Mouse (Mus musculus) limb, embryonic 15.5 days (tissue): ENCODE results near the gene Trim72. TPM values are rescaled to one million over a fixed set of nuclear protein-coding genes. Genes with fewer than 3 reads are reported as not detected.

Experiments
- ATAC-seq: fragments of 200-750 bp; cut with Nextera tagmentation; 2 replicates; pipeline ENCODE4 v1.8.0; 2017; ENCODE audit warnings: low read depth, moderate TSS enrichment; ENCODE audit not compliant: insufficient number of reproducible peaks, low FRiP score, low TSS enrichment
- H3K27ac ChIP-seq: fragments of 300-500 bp; sonication (generic); 2 replicates; pipeline ENCODE4 v1.5.1; 2015; ENCODE audit warnings: moderate library complexity, mild to moderate bottlenecking, inconsistent platforms
- H3K27me3 ChIP-seq: fragments of 300-500 bp; sonication (generic); 2 replicates; pipeline ENCODE4 v1.6.1; 2015; ENCODE audit warnings: inconsistent platforms
- H3K36me3 ChIP-seq: fragments of 300-500 bp; sonication (generic); 2 replicates; pipeline ENCODE4 v1.6.1; 2015; ENCODE audit warnings: inconsistent platforms
- H3K4me1 ChIP-seq: fragments of 300-500 bp; sonication (generic); 2 replicates; pipeline ENCODE4 v1.6.1; 2015; ENCODE audit warnings: inconsistent platforms
- H3K4me2 ChIP-seq: fragments of 300-500 bp; sonication (generic); 2 replicates; pipeline ENCODE4 v1.6.1; 2015; ENCODE audit warnings: mild to moderate bottlenecking, inconsistent platforms
- H3K4me3 ChIP-seq: fragments of 300-500 bp; sonication (generic); 2 replicates; pipeline ENCODE4 v1.5.1; 2015; ENCODE audit warnings: mild to moderate bottlenecking, inconsistent platforms
- H3K9ac ChIP-seq: fragments of 300-500 bp; sonication (generic); 2 replicates; pipeline ENCODE4 v1.6.1; 2015; ENCODE audit warnings: inconsistent platforms
- H3K9me3 ChIP-seq: fragments of 300-500 bp; sonication (generic); 2 replicates; pipeline ENCODE4 v1.6.1; 2016; ENCODE audit warnings: inconsistent platforms
- WGBS: fragments of 180-500 bp; shearing (Covaris S2); methylation state at CpG from one replicate; pipeline ENCODE4 v1.1.7; 2015; 5-methylcytosine and 5-hydroxymethylcytosine counted together
- polyA plus RNA-seq: library from polyadenylated mRNA; unstranded; fragments of >200 nt; fragmentation: Nextera tagmentation; extraction: Ambion mirVana; gene quantifications from 2 replicates; pipeline ENCODE4 v1.2.1, GENCODE M21; 2015

Gene Trim72
- polyA plus RNA-seq = 3.1 and 8.4 TPM in 2 replicates

- ATAC-seq = no peak
- WGBS = 83% methylated on average over 2 of the region's 2 CpGs
- H3K4me3 ChIP-seq = peak within 1 kb of the TSS; percentile 19
Measured at GRCm38 (mm10) chr7:128003688-128004087, at the start of gene Trim72. TSS of gene Trim72 (plus strand) at chr7:128003949.

GRCm38 (mm10) chr7:127959364-127959763, 44.4 kb upstream of the Trim72 start:
- WGBS = 56% methylated on average over 5 of the region's 5 CpGs
- Histone ChIP-seq H3K9ac (no peak overlapping the region), H3K27ac (no peak overlapping the region), H3K4me1 (no peaks in the 10 kb centered on the region), H3K4me3 (no peak overlapping the region), H3K27me3 (no peaks in the 10 kb centered on the region), H3K9me3 (no peaks in the 10 kb centered on the region), H3K36me3 (no peaks in the 10 kb centered on the region), H3K4me2 (no peak overlapping the region)
- no peak for ATAC-seq

More at GRCm38 (mm10) chr7:128003688-128004087, at the start of gene Trim72:
- Histone ChIP-seq H3K4me1 (peaks cover 17% of the 10 kb centered on the region), H3K27ac (peak within 1 kb of the TSS; percentile 70), H3K4me2 (peak within 1 kb of the TSS; percentile 36), H3K9me3 (no peaks in the 10 kb centered on the region), H3K36me3 (no peaks in the 10 kb centered on the region), H3K9ac (no peak within 1 kb of the TSS), H3K27me3 (no peaks in the 10 kb centered on the region; the same call in 1 of the 2 replicates)

GRCm38 (mm10) chr7:127966371-127966918, 37.3 kb upstream of the Trim72 start:
- Histone ChIP-seq H3K9me3 (no peaks in the 10 kb centered on the region), H3K36me3 (peaks cover 14% of the 10 kb centered on the region), H3K4me1 (peaks cover 7% of the 10 kb centered on the region; the same call in 1 of the 2 replicates), H3K4me3 (peak overlapping the region; percentile 72), H3K4me2 (peak overlapping the region; percentile 60), H3K27ac (peak overlapping the region; percentile 97), H3K9ac (peak overlapping the region; percentile 86), H3K27me3 (no peaks in the 10 kb centered on the region)
- WGBS = 8% methylated on average over 10 of the region's 10 CpGs
- no peak for ATAC-seq

- peak; percentile 92 for ATAC-seq
- peaks cover 7% of the 10 kb centered on the region; the same call in 1 of the 2 replicates for H3K4me1 ChIP-seq
- H3K27me3 ChIP-seq = no peaks in the 10 kb centered on the region
- no peaks in the 10 kb centered on the region for H3K9me3 ChIP-seq
- H3K4me2 ChIP-seq = peak within 1 kb of the TSS; percentile 62
- peak within 1 kb of the TSS; percentile 72 for H3K4me3 ChIP-seq
- whole genome bisulfite sequencing = under 1% methylated on average over 88 of the region's 92 CpGs
- H3K36me3 ChIP-seq = peaks cover 22% of the 10 kb centered on the region
- H3K9ac ChIP-seq = peak within 1 kb of the TSS; percentile 86
- H3K27ac ChIP-seq = peak within 1 kb of the TSS; percentile 97
Measured at GRCm38 (mm10) chr7:127967004-127967921, 36.5 kb upstream of the Trim72 start, which contains the start of gene Fus. TSS of gene Fus (plus strand) at chr7:127967457.

- H3K36me3 ChIP-seq = peaks cover 30% of the 10 kb centered on the region
- peak overlapping the region; percentile 86 for H3K9ac ChIP-seq
- H3K4me2 ChIP-seq = peak overlapping the region; percentile 62
- under 1% methylated on average over 40 of the region's 42 CpGs for WGBS
- no peaks in the 10 kb centered on the region for H3K27me3 ChIP-seq
- ATAC-seq = 0 out of 2 replicates have a peak, but pooled peaks have one; percentile 44
- peak overlapping the region; percentile 97 for H3K27ac ChIP-seq
- peaks cover 7% of the 10 kb centered on the region for H3K4me1 ChIP-seq
- peak overlapping the region; percentile 72 for H3K4me3 ChIP-seq
- H3K9me3 ChIP-seq = no peaks in the 10 kb centered on the region
Measured at GRCm38 (mm10) chr7:127967922-127968828, 35.6 kb upstream of the Trim72 start.

GRCm38 (mm10) chr7:127974413-127974930, 29.3 kb upstream of the Trim72 start:
- Histone ChIP-seq H3K27ac (no peak overlapping the region), H3K9me3 (no peaks in the 10 kb centered on the region), H3K27me3 (no peaks in the 10 kb centered on the region), H3K36me3 (peaks cover 86% of the 10 kb centered on the region), H3K4me1 (peaks cover 2% of the 10 kb centered on the region), H3K4me3 (no peak overlapping the region), H3K4me2 (no peak overlapping the region), H3K9ac (no peak overlapping the region)
- no peak for ATAC-seq
- WGBS = 79% methylated on average over 2 of the region's 2 CpGs

GRCm38 (mm10) chr7:127978856-127979255, 24.9 kb upstream of the Trim72 start:
- H3K9me3 ChIP-seq = no peaks in the 10 kb centered on the region
- no peak overlapping the region for H3K9ac ChIP-seq
- ATAC-seq = no peak
- H3K27me3 ChIP-seq = no peaks in the 10 kb centered on the region
- H3K4me2 ChIP-seq = no peak overlapping the region
- WGBS = 76% methylated on average over 2 of the region's 2 CpGs
- H3K36me3 ChIP-seq = peaks cover 91% of the 10 kb centered on the region
- no peak overlapping the region for H3K4me3 ChIP-seq
- H3K27ac ChIP-seq = no peak overlapping the region
- H3K4me1 ChIP-seq = no peaks in the 10 kb centered on the region

GRCm38 (mm10) chr7:127980606-127981005, 23.1 kb upstream of the Trim72 start:
- no peak overlapping the region for H3K4me3 ChIP-seq
- WGBS = 92% methylated on average over 3 of the region's 3 CpGs
- no peaks in the 10 kb centered on the region for H3K4me1 ChIP-seq
- peaks cover 92% of the 10 kb centered on the region for H3K36me3 ChIP-seq
- no peaks in the 10 kb centered on the region for H3K27me3 ChIP-seq
- H3K27ac ChIP-seq = no peak overlapping the region
- H3K9ac ChIP-seq = no peak overlapping the region
- H3K4me2 ChIP-seq = no peak overlapping the region
- no peaks in the 10 kb centered on the region for H3K9me3 ChIP-seq
- no peak for ATAC-seq

GRCm38 (mm10) chr7:127988904-127989303, 14.8 kb upstream of the Trim72 start:
- H3K9ac ChIP-seq = no peak overlapping the region
- H3K9me3 ChIP-seq = no peaks in the 10 kb centered on the region
- ATAC-seq = no peak
- H3K4me2 ChIP-seq = no peak overlapping the region
- H3K36me3 ChIP-seq = peaks cover 60% of the 10 kb centered on the region
- no peak overlapping the region for H3K4me3 ChIP-seq
- peaks cover 22% of the 10 kb centered on the region for H3K4me1 ChIP-seq
- 74% methylated on average over 1 of the region's 1 CpGs for WGBS
- H3K27me3 ChIP-seq = no peaks in the 10 kb centered on the region
- H3K27ac ChIP-seq = 0 out of 2 replicates have a peak overlapping the region, but pooled peaks have one; percentile 4

- 0 out of 2 replicates have a peak overlapping the region, but pooled peaks have one; percentile 58 for H3K4me2 ChIP-seq
- H3K4me3 ChIP-seq = no peak overlapping the region
- H3K9ac ChIP-seq = no peak overlapping the region
- H3K4me1 ChIP-seq = peaks cover 24% of the 10 kb centered on the region
- peaks cover 32% of the 10 kb centered on the region for H3K36me3 ChIP-seq
- ATAC-seq = no peak
- no peaks in the 10 kb centered on the region for H3K9me3 ChIP-seq
- no peaks in the 10 kb centered on the region for H3K27me3 ChIP-seq
- H3K27ac ChIP-seq = peak overlapping the region; percentile 17; the same call in 1 of the 2 replicates
- 45% methylated on average over 6 of the region's 6 CpGs for WGBS
Measured at GRCm38 (mm10) chr7:127991643-127992487, 11.9 kb upstream of the Trim72 start.
